Mouse (Mus musculus) liver, embryonic 11.5 days (tissue): Measurements from ENCODE around the gene Ksr1. TPM values are rescaled to one million over a fixed set of nuclear protein-coding genes. Genes with fewer than 3 reads are reported as not detected.

Experiments used
- ATAC-seq: fragments of 200-750 bp; cut with Nextera tagmentation; replicated peaks from 2 replicates; pipeline ENCODE4 v1.8.0; 2017; ENCODE audit warnings: moderate number of reproducible peaks, mild to moderate bottlenecking, moderate TSS enrichment, moderate library complexity; ENCODE audit not compliant: low FRiP score
- DNase-seq: peaks from one replicate; pipeline ENCODE4 v3.0.0-alpha.2; 2017; ENCODE audit warnings: low spot score
- H3K27ac ChIP-seq: fragments of 300-500 bp; sonication (generic); 2 replicates; pipeline ENCODE4 v1.5.1; 2014; ENCODE audit warnings: mild to moderate bottlenecking, low read depth, low read length, control low read depth
- H3K27me3 ChIP-seq: fragments of 300-500 bp; sonication (generic); replicated peaks from 2 replicates; pipeline ENCODE4 v1.6.1; 2014; ENCODE audit warnings: low read length, mixed read lengths; ENCODE audit not compliant: control insufficient read depth, insufficient read depth
- H3K36me3 ChIP-seq: fragments of 300-500 bp; sonication (generic); 2 replicates; pipeline ENCODE4 v1.6.1; 2014; ENCODE audit warnings: mild to moderate bottlenecking, low read length, moderate library complexity, mixed read lengths; ENCODE audit not compliant: control insufficient read depth, insufficient read depth
- H3K4me1 ChIP-seq: fragments of 300-500 bp; sonication (generic); replicated peaks from 2 replicates; pipeline ENCODE4 v1.6.1; 2014; ENCODE audit warnings: low read length, mixed read lengths; ENCODE audit not compliant: control insufficient read depth, insufficient read depth
- H3K4me2 ChIP-seq: fragments of 300-500 bp; sonication (generic); 2 replicates; pipeline ENCODE4 v1.6.1; 2014; ENCODE audit warnings: mild to moderate bottlenecking, control low read depth, moderate library complexity
- H3K4me3 ChIP-seq: fragments of 300-500 bp; sonication (generic); 2 replicates; pipeline ENCODE4 v1.5.1; 2014; ENCODE audit warnings: low read depth, low read length, control low read depth
- H3K9ac ChIP-seq: fragments of 300-500 bp; sonication (generic); 2 replicates; pipeline ENCODE4 v1.6.1; 2014; ENCODE audit warnings: low read depth, low read length, control low read depth
- H3K9me3 ChIP-seq: fragments of 300-500 bp; sonication (generic); 2 replicates; pipeline ENCODE4 v1.6.1; 2016; ENCODE audit warnings: low read length, inconsistent platforms, mixed read lengths; ENCODE audit not compliant: control insufficient read depth
- WGBS: fragments of 180-500 bp; shearing (Covaris S2); extraction: QIAGEN DNeasy Blood & Tissue Kit; methylation state at CpG from one replicate; pipeline ENCODE4 v1.1.7; 2014; 5-methylcytosine and 5-hydroxymethylcytosine counted together
- polyA plus RNA-seq: library from polyadenylated mRNA; unstranded; fragments of >200 nt; fragmentation: Nextera tagmentation; extraction: Ambion mirVana; gene quantifications from 2 replicates; pipeline ENCODE4 v1.2.1, GENCODE M21; 2014

Gene Ksr1
- polyA plus RNA-seq, 1 experiment from 2014 or later = 5.0 TPM

- 83% methylated on average over 21 of the region's 21 CpGs for WGBS
- no peaks in the 10 kb centered on the region for H3K9me3 ChIP-seq
- H3K4me2 ChIP-seq = no peak overlapping the region
- H3K27me3 ChIP-seq = no peaks in the 10 kb centered on the region
- peaks cover 19% of the 10 kb centered on the region for H3K4me1 ChIP-seq
- H3K4me3 ChIP-seq = no peak overlapping the region
- peaks cover 7% of the 10 kb centered on the region; the same call in 1 of the 2 replicates for H3K36me3 ChIP-seq
- no peak overlapping the region for H3K27ac ChIP-seq
- DNase-seq (no peak), ATAC-seq (no peak)
- H3K9ac ChIP-seq = no peak overlapping the region
These were observed 125.6 kb downstream of the Ksr1 start for GRCm38 (mm10) chr11:79020535-79021045.

- no peak overlapping the region for H3K4me2 ChIP-seq
- peaks cover 8% of the 10 kb centered on the region; the same call in 1 of the 2 replicates for H3K36me3 ChIP-seq
- H3K4me3 ChIP-seq = no peak overlapping the region
- H3K27me3 ChIP-seq = no peaks in the 10 kb centered on the region
- H3K4me1 ChIP-seq = peaks cover 24% of the 10 kb centered on the region
- H3K27ac ChIP-seq = no peak overlapping the region
- no peaks in the 10 kb centered on the region for H3K9me3 ChIP-seq
- WGBS = 65% methylated on average over 17 of the region's 17 CpGs
- 0 out of 2 replicates have a peak, but pooled peaks have one; percentile 27 for ATAC-seq
- H3K9ac ChIP-seq = no peak overlapping the region
- DNase-seq = no peak
These were observed 126.2 kb downstream of the Ksr1 start for GRCm38 (mm10) chr11:79019839-79020534.

GRCm38 (mm10) chr11:79018954-79019704 lies 127.1 kb downstream of the Ksr1 start:
- 47% methylated on average over 11 of the region's 11 CpGs for WGBS
- Histone ChIP-seq H3K27ac (no peak overlapping the region), H3K4me3 (no peak overlapping the region), H3K4me2 (no peak overlapping the region), H3K27me3 (no peaks in the 10 kb centered on the region), H3K9me3 (no peaks in the 10 kb centered on the region), H3K9ac (no peak overlapping the region), H3K36me3 (peaks cover 8% of the 10 kb centered on the region; the same call in 1 of the 2 replicates), H3K4me1 (peaks cover 32% of the 10 kb centered on the region)
- ATAC-seq (peak; percentile 60; the same call in 1 of the 2 replicates), DNase-seq (peak; percentile 67)

- 51% methylated on average over 7 of the region's 7 CpGs for WGBS
- ATAC-seq (no peak), DNase-seq (no peak)
- Histone ChIP-seq H3K4me3 (no peak overlapping the region), H3K9me3 (no peaks in the 10 kb centered on the region), H3K27me3 (no peaks in the 10 kb centered on the region), H3K27ac (no peak overlapping the region), H3K4me2 (no peak overlapping the region), H3K4me1 (peaks cover 27% of the 10 kb centered on the region), H3K9ac (no peak overlapping the region), H3K36me3 (peaks cover 8% of the 10 kb centered on the region; the same call in 1 of the 2 replicates)
These were observed 129.0 kb downstream of the Ksr1 start for GRCm38 (mm10) chr11:79017161-79017606.

GRCm38 (mm10) chr11:79016236-79016635 lies 130.0 kb downstream of the Ksr1 start:
- ATAC-seq = no peak
- peaks cover 8% of the 10 kb centered on the region; the same call in 1 of the 2 replicates for H3K36me3 ChIP-seq
- WGBS = 69% methylated on average over 12 of the region's 12 CpGs

GRCm38 (mm10) chr11:79015660-79016215 lies 130.5 kb downstream of the Ksr1 start:
- Histone ChIP-seq H3K4me2 (no peak overlapping the region), H3K9ac (no peak overlapping the region), H3K27ac (no peak overlapping the region), H3K4me3 (no peak overlapping the region), H3K36me3 (0 out of 2 replicates have a peak, but pooled peaks cover 5% of the 10 kb centered on the region), H3K27me3 (no peaks in the 10 kb centered on the region), H3K9me3 (no peaks in the 10 kb centered on the region), H3K4me1 (peaks cover 27% of the 10 kb centered on the region)
- WGBS = 93% methylated on average over 24 of the region's 24 CpGs
- no peak for DNase-seq
- no peak for ATAC-seq

More at GRCm38 (mm10) chr11:79016236-79016635, 130.0 kb downstream of the Ksr1 start:
- Histone ChIP-seq H3K27me3 (no peaks in the 10 kb centered on the region), H3K4me2 (no peak overlapping the region), H3K9ac (no peak overlapping the region), H3K9me3 (no peaks in the 10 kb centered on the region), H3K27ac (no peak overlapping the region), H3K4me1 (peaks cover 27% of the 10 kb centered on the region), H3K4me3 (no peak overlapping the region)
- DNase-seq = no peak

- Histone ChIP-seq H3K4me1 (peaks cover 23% of the 10 kb centered on the region), H3K4me2 (no peak overlapping the region), H3K9me3 (no peaks in the 10 kb centered on the region), H3K9ac (no peak overlapping the region), H3K27me3 (no peaks in the 10 kb centered on the region), H3K27ac (no peak overlapping the region; the same call in 1 of the 2 replicates), H3K36me3 (0 out of 2 replicates have a peak, but pooled peaks cover 5% of the 10 kb centered on the region), H3K4me3 (no peak overlapping the region)
- WGBS = 68% methylated on average over 15 of the region's 15 CpGs
- ATAC-seq (no peak), DNase-seq (no peak)
These were observed 131.4 kb downstream of the Ksr1 start for GRCm38 (mm10) chr11:79014602-79015325.

GRCm38 (mm10) chr11:79013806-79014205 lies 132.4 kb downstream of the Ksr1 start:
- Histone ChIP-seq H3K27ac (no peak overlapping the region), H3K4me2 (no peak overlapping the region), H3K4me1 (peaks cover 23% of the 10 kb centered on the region), H3K9me3 (no peaks in the 10 kb centered on the region), H3K4me3 (no peak overlapping the region), H3K9ac (no peak overlapping the region), H3K27me3 (no peaks in the 10 kb centered on the region), H3K36me3 (0 out of 2 replicates have a peak, but pooled peaks cover 2% of the 10 kb centered on the region)
- WGBS = 66% methylated on average over 9 of the region's 9 CpGs
- DNase-seq (no peak), ATAC-seq (no peak)
